Mouse (Mus musculus) heart, adult 2 months (tissue): ENCODE results near the gene Fez2. TPM values are rescaled to one million over a fixed set of nuclear protein-coding genes. Genes with fewer than 3 reads are reported as not detected.

Source experiments
- DNase-seq, 2 experiments: peaks; one replicate each; pipeline ENCODE4 v3.0.0; 2021
- H3K27ac ChIP-seq: fragments of 200-600 bp; 2 replicates; pipeline ENCODE4 v1.8.1; 2022
- H3K27me3 ChIP-seq: fragments of 200-500 bp; 2 replicates; pipeline ENCODE4 v1.6.1; 2012; ENCODE audit warnings: mild to moderate bottlenecking, low read length, inconsistent platforms, mixed read lengths; ENCODE audit not compliant: control insufficient read depth, insufficient read depth
- H3K36me3 ChIP-seq: fragments of 200-500 bp; 2 replicates; pipeline ENCODE4 v1.6.1; 2012; ENCODE audit warnings: low read length, inconsistent platforms; ENCODE audit not compliant: control insufficient read depth, insufficient read depth
- H3K4me1 ChIP-seq: fragments of 200-500 bp; 2 replicates; pipeline ENCODE4 v1.6.1; 2011; ENCODE audit warnings: low read length; ENCODE audit not compliant: control insufficient read depth, insufficient read depth
- H3K4me3 ChIP-seq: fragments of 200-600 bp; 2 replicates; pipeline ENCODE4 v1.8.1; 2022
- H3K79me2 ChIP-seq: fragments of 200-500 bp; replicated peaks from 2 replicates; pipeline ENCODE4 v1.6.1; 2012; ENCODE audit warnings: mild to moderate bottlenecking, inconsistent platforms, low read length, moderate library complexity, mixed read lengths; ENCODE audit not compliant: control insufficient read depth, insufficient read depth
- H3K9ac ChIP-seq: fragments of 200-500 bp; 2 replicates; pipeline ENCODE4 v1.6.1; 2012; ENCODE audit warnings: low read depth, mild to moderate bottlenecking, control low read depth, inconsistent platforms, low read length, mixed read lengths
- CTCF ChIP-seq: fragments of 200-600 bp; IDR thresholded peaks from 2 replicates; pipeline ENCODE4 v1.8.1; 2022; ENCODE audit warnings: antibody characterized with exemption, mild to moderate bottlenecking, moderate library complexity
- EP300 ChIP-seq: fragments of 200-500 bp; IDR thresholded peaks from 2 replicates; pipeline ENCODE4 v1.6.1; 2011; ENCODE audit warnings: low read depth, low read length, control low read depth; ENCODE audit not compliant: insufficient read depth
- POLR2A ChIP-seq: fragments of 200-500 bp; IDR thresholded peaks from 2 replicates; pipeline ENCODE4 v1.6.1; 2011; ENCODE audit warnings: mild to moderate bottlenecking, low read depth, low read length, control low read depth; ENCODE audit not compliant: insufficient read depth
- WGBS: fragments of 180-500 bp; shearing (Covaris S2); methylation state at CpG from one replicate; pipeline ENCODE4 v1.1.7; 2018; 5-methylcytosine and 5-hydroxymethylcytosine counted together
- intact Hi-C: fragments of 180-260 bp; cut with DNase I; formaldehyde crosslinking; loops from one replicate; pipeline ENCODE4 v1.15.1; 2025
- polyA plus RNA-seq: library from polyadenylated mRNA; depleted of rRNA; stranded (reverse); fragments of >200 nt; gene quantifications from 2 replicates; pipeline ENCODE4 v1.2.3, GENCODE M21; 2012
- total RNA-seq, 2 experiments: library from RNA; stranded (reverse); gene quantifications; 2 replicates each; pipeline ENCODE4 v1.2.3; 2021

Gene Fez2
- total and polyA plus RNA-seq, 3 experiments: 50.4 to 80.1 (median 76.7) TPM

DNA sequence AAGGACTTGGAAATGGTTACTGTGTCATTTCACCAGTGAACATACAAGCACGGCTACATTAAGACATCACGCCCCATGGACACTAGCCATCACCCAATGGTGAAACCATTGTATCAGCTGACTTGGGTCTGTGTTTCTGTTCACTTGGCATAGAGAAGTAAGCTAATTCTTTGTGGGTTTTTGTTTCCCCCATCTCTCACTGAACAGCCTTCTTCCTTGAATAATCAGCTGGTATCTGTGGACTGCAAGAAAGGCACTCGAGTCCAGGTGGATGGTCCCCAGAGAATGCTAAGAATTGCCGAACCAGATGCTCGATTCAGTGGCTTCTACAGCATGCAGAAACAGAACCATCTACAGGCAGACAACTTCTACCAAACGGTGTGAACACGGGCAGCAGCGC is 44.1 kb downstream of the Fez2 start:
- Histone ChIP-seq H3K27ac (no peak overlapping the region), H3K79me2 (no peaks in the 10 kb centered on the region), H3K4me3 (no peak overlapping the region), H3K9ac (no peak overlapping the region), H3K36me3 (peaks cover 3% of the 10 kb centered on the region), H3K27me3 (no peaks in the 10 kb centered on the region), H3K4me1 (peaks cover 6% of the 10 kb centered on the region)
- intact Hi-C loops: no loop called here
- 65% methylated on average over 8 of the region's 8 CpGs for WGBS
- DNase-seq: no peak
- TF ChIP-seq CTCF (no peak), POLR2A (no peak), EP300 (no peak)

DNA sequence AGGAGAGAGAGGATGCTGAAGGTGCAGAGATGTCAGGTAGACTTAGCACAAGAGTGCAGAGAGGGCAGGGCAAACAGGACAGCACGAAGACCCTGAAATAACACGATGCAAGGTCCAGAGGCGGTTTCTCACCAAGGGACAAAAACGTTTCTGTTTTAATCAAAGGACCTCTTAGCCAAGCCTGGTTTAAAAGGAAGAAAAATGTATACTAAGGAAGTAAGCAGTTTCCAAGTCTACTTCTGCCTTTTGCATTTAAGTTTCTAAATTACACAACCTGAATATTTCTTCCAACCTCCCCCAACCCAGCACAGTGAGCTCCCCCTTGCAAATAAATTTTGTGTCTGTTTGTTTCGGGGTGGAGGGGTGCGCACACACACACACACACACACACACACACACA is 44.8 kb downstream of the Fez2 start:
- peak in 1 of 2 experiments; percentile 12 for DNase-seq
- Histone ChIP-seq H3K9ac (no peak overlapping the region), H3K79me2 (no peaks in the 10 kb centered on the region), H3K36me3 (peaks cover 3% of the 10 kb centered on the region), H3K27me3 (no peaks in the 10 kb centered on the region), H3K27ac (no peak overlapping the region), H3K4me1 (peaks cover 6% of the 10 kb centered on the region), H3K4me3 (no peak overlapping the region)
- TF ChIP-seq EP300 (no peak), POLR2A (no peak), CTCF (no peak)
- intact Hi-C loops: no loop called here
- 86% methylated on average over 6 of the region's 6 CpGs for WGBS

GRCm38 (mm10) chr17:78370445-78370844 is 47.5 kb downstream of the Fez2 start:
- H3K9ac ChIP-seq: no peak overlapping the region
- H3K27ac ChIP-seq: no peak overlapping the region
- H3K27me3 ChIP-seq: no peaks in the 10 kb centered on the region
- DNase-seq: no peak
- intact Hi-C loops: loop anchor here (2.0 kb wide), 1 partner anchor 174 kb away; no protein-coding TSS in a partner anchor
- peaks cover 3% of the 10 kb centered on the region for H3K36me3 ChIP-seq
- H3K4me3 ChIP-seq: no peak overlapping the region
- TF ChIP-seq CTCF (peak; percentile 66), EP300 (no peak)
- 52% methylated on average over 1 of the region's 1 CpGs for WGBS
- H3K79me2 ChIP-seq: no peaks in the 10 kb centered on the region
- peaks cover 9% of the 10 kb centered on the region for H3K4me1 ChIP-seq

- Histone ChIP-seq H3K79me2 (no peaks in the 10 kb centered on the region), H3K36me3 (peaks cover 4% of the 10 kb centered on the region), H3K27ac (no peak overlapping the region), H3K9ac (no peak overlapping the region), H3K4me3 (no peak overlapping the region), H3K27me3 (no peaks in the 10 kb centered on the region), H3K4me1 (peaks cover 6% of the 10 kb centered on the region)
- intact Hi-C loops: no loop called here
- no peak for DNase-seq
- 84% methylated on average over 8 of the region's 8 CpGs for WGBS
- no peak for TF ChIP-seq CTCF
These were observed 49.5 kb downstream of the Fez2 start for GRCm38 (mm10) chr17:78368481-78368880.

DNA sequence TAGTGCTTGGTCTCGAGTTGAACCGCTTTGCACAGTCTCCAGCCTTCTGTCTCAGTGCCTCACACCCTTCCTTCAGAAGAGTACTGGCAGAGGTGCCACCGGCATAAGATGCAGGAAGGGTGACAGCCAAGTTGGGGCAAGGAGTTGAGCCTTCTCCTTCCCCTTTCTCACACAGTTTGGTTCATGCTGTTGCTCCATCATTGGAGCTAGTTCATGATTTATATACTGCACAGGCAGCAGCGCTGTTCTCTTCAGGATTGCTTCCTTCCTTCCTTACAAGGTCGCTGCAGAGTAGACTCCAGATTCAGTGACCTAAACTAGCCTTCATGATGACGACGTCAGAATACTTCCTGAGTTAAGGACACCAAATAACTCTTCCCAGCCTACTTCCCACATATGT is 51.9 kb downstream of the Fez2 start:
- Histone ChIP-seq H3K79me2 (no peaks in the 10 kb centered on the region), H3K4me1 (peaks cover 13% of the 10 kb centered on the region), H3K27me3 (no peaks in the 10 kb centered on the region), H3K36me3 (peaks cover 14% of the 10 kb centered on the region), H3K27ac (no peak overlapping the region), H3K4me3 (no peak overlapping the region), H3K9ac (no peak overlapping the region)
- intact Hi-C loops: no loop called here
- WGBS: 49% methylated on average over 7 of the region's 7 CpGs
- no peak for DNase-seq
- no peak for TF ChIP-seq CTCF
- no peak for TF ChIP-seq POLR2A
- TF ChIP-seq EP300: no peak

DNA sequence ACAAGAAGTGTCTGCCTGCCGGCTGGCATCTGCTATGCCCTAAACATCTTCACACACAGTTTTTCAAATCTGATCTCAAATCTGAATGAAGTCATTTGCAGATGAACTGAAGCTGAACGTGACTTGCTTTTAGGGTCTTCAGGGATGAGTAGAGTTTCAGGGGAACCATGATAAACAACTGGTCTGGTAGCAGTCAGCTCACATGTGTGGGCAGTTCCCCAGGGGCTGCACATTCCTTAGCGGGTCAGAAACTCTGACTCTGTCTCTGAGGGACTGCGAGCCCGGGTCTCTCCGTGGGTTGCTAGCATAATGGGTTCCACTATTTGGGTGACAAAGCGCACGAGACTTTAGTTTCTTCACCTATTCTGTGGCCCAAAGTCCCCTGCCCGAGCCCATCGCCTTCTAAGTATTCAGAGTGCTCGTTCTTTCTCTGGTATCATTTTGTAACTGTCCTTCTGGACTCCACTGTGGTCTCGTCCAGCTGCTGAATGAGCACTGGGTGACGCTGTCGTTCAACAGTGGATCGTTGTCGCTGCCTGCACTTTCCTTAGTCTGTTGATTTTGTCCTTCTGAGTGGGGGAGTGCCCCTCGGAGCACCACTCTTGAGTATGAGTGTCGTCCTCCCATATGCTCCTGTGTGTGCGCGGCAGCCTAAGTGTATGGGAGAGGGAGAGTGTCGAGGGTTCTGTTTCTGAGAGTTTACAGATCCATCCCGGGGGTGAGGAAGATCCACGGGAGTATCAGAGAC is 53.2 kb downstream of the Fez2 start:
- H3K4me1 ChIP-seq: peaks cover 14% of the 10 kb centered on the region
- peak in 1 of 2 experiments; percentile 16 for DNase-seq
- WGBS: 84% methylated on average over 23 of the region's 23 CpGs
- H3K79me2 ChIP-seq: no peaks in the 10 kb centered on the region
- no peaks in the 10 kb centered on the region for H3K27me3 ChIP-seq
- H3K36me3 ChIP-seq: peaks cover 14% of the 10 kb centered on the region
- TF ChIP-seq POLR2A (no peak), CTCF (0 out of 2 replicates have a peak, but pooled peaks have one; percentile 3), EP300 (no peak)
- no peak overlapping the region for H3K9ac ChIP-seq
- intact Hi-C loops: loop anchor here (5.0 kb wide), 2 partner anchors 37 to 117 kb away; no protein-coding TSS in a partner anchor
- H3K4me3 ChIP-seq: no peak overlapping the region
- no peak overlapping the region for H3K27ac ChIP-seq
